Mouse (Mus musculus) bone marrow, adult 2 months (tissue): ENCODE measurements around the gene Rnf180. TPM values are rescaled to one million over a fixed set of nuclear protein-coding genes. Genes with fewer than 3 reads are reported as not detected.

Experiments used
- H3K27ac ChIP-seq: fragments of 200-500 bp; 2 replicates; pipeline ENCODE4 v1.5.1; 2012; ENCODE audit warnings: low read depth, mild to moderate bottlenecking, control low read depth, inconsistent platforms, low read length; ENCODE audit not compliant: control insufficient read depth, poor library complexity, insufficient read depth
- H3K4me1 ChIP-seq: fragments of 200-500 bp; 2 replicates; pipeline ENCODE4 v1.6.1; 2011; ENCODE audit warnings: low read length; ENCODE audit not compliant: control insufficient read depth, insufficient read depth
- H3K4me3 ChIP-seq: fragments of 200-500 bp; replicated peaks from 2 replicates; pipeline ENCODE3; 2011; ENCODE audit warnings: mild to moderate bottlenecking, low read depth, low read length, control low read depth; ENCODE audit not compliant: control insufficient read depth
- CTCF ChIP-seq: fragments of 200-500 bp; IDR thresholded peaks from 2 replicates; pipeline ENCODE4 v1.5.1; 2011; ENCODE audit warnings: low read length, control low read depth; ENCODE audit not compliant: control insufficient read depth, insufficient read depth
- POLR2A ChIP-seq: fragments of 200-500 bp; IDR thresholded peaks from 2 replicates; pipeline ENCODE4 v1.6.1; 2011; ENCODE audit warnings: low read depth, mild to moderate bottlenecking, control low read depth, low read length, borderline replicate concordance; ENCODE audit not compliant: control insufficient read depth
- WGBS: fragments of 180-500 bp; shearing (Covaris S2); methylation state at CpG from one replicate; pipeline ENCODE4 v1.1.7; 2018; 5-methylcytosine and 5-hydroxymethylcytosine counted together
- polyA plus RNA-seq: library from polyadenylated mRNA; stranded (reverse); fragments of >200 nt; gene quantifications from 2 replicates; pipeline ENCODE4 v1.2.4, GENCODE M21; 2011; ENCODE audit warnings: low replicate concordance; ENCODE audit not compliant: missing spikeins, insufficient read depth, insufficient read length

Gene Rnf180
- polyA plus RNA-seq, 1 experiment, result 5.2 TPM

GRCm38 (mm10) chr13:105096316-105096715 lies 198.3 kb downstream of the Rnf180 start:
- WGBS, result 81% methylated on average over 2 of the region's 2 CpGs
- TF ChIP-seq CTCF (no peak), POLR2A (no peak)

GRCm38 (mm10) chr13:105089276-105089675 lies 205.3 kb downstream of the Rnf180 start:
- Histone ChIP-seq H3K27ac (no peak overlapping the region), H3K4me3 (no peak overlapping the region), H3K4me1 (no peaks in the 10 kb centered on the region)
- 77% methylated on average over 3 of the region's 3 CpGs for WGBS
- TF ChIP-seq POLR2A (no peak), CTCF (no peak)

More at GRCm38 (mm10) chr13:105096316-105096715, 198.3 kb downstream of the Rnf180 start:
- H3K27ac ChIP-seq, result no peak overlapping the region
- H3K4me3 ChIP-seq, result no peak overlapping the region
- no peaks in the 10 kb centered on the region for H3K4me1 ChIP-seq

- WGBS, result 87% methylated on average over 10 of the region's 10 CpGs
- no peak for TF ChIP-seq POLR2A
- TF ChIP-seq CTCF, result no peak
Observed at GRCm38 (mm10) chr13:105081862-105082261, 212.8 kb downstream of the Rnf180 start, which contains the start of gene 4933425L06Rik. 4933425L06Rik (plus strand) TSS chr13:105082122.

More at GRCm38 (mm10) chr13:105081862-105082261, 212.8 kb downstream of the Rnf180 start, which contains the start of gene 4933425L06Rik:
- H3K4me1 ChIP-seq, result no peaks in the 10 kb centered on the region
- no peak within 1 kb of the TSS for H3K27ac ChIP-seq
- H3K4me3 ChIP-seq, result no peak within 1 kb of the TSS

Other genes starting within 250 kb of the Rnf180 start
- 0.57 TPM in 1 of 2 replicates, not detected in the other for gene Rgs7bp, start 239.9 kb downstream of the Rnf180 start, polyA plus RNA-seq
- not detected in 2 replicates for gene 4933425L06Rik, start 212.7 kb downstream of the Rnf180 start, polyA plus RNA-seq
- gene Htr1a, start 148.8 kb upstream of the Rnf180 start, polyA plus RNA-seq, result not detected in 2 replicates